Mouse (Mus musculus): ENCODE measurements at regions not wholly inside any gene's neighbourhood (a gene's known extent, or its start where the extent isn't known, plus 50 kb on each side); places are given as distances from the start of the nearest gene placed in this dataset.

DNA sequence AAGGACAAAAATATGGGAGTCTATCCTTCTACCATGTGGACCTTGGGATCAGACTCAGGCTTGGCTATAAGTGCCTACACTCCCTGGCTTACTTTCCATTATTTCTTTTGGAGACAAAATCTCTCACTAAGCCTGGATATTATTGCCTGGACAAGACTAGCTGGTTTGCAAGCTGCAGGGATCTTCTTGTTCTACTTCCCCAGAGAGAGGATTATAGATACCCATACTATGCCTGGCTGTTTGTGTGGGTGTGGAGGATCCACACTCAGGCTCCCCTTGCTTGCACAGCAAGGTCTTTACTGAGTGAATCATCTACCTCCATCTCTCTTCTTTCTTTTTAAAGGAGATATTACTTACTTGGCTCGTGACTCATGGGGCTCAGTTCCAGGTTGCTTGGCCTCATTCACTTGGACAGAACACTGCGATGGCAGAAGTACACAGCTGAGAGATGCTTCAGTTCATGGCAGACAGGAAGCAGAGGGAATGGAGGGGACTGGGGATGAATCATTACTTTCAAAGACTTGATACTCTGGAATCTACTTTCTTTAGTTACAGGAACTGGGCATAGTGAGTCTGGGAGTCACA, 727.0 kb upstream of the Fam160b2 start:
- no peak overlapping the region for H3K4me3 ChIP-seq (ENCODE audit: low read depth, low read length)

DNA sequence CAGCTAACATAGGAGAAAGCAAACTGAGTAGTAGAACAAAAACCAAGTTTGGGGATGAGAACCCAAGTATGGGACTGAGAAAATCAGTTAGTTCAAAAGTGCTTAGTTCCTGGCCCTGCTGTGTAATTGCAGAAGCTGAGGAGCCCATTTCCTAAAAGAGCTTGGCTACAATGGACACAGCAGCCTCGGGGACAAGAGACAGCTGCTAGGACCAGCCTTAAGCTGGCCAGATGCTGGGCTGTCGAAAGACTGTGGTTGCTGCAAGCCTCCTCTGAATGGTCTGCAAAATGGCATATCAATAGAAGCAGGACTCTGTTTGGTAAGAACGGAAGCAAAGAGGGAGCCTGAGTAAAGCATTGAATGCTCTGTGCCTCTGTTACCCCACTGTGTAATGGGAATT, 715.6 kb upstream of the Fam160b2 start:
- TF ChIP-seq CTCF (IDR thresholded peaks at IDR 0.05; ENCODE audit: low read depth, low read length) (no peak), POLR2A (IDR thresholded peaks at IDR 0.05; ENCODE audit: insufficient read depth, low read length) (no peak), EP300 (IDR thresholded peaks at IDR 0.05; ENCODE audit: insufficient read depth, low read depth, low read length) (no peak)

More for the DNA sequence above, 727.0 kb upstream of the Fam160b2 start:
- H3K9me3 ChIP-seq (replicated peaks; ENCODE audit: control insufficient read depth, insufficient read depth, low read length, poor library complexity, severe bottlenecking) = no peaks in the 10 kb centered on the region
- no peak overlapping the region for H3K27ac ChIP-seq (ENCODE audit: insufficient read depth, low read length)
- H3K36me3 ChIP-seq (ENCODE audit: control insufficient read depth, insufficient read depth, low read length, poor library complexity, severe bottlenecking) = no peaks in the 10 kb centered on the region
- H3K27me3 ChIP-seq (ENCODE audit: control insufficient read depth, insufficient read depth, low read length, poor library complexity, severe bottlenecking) = no peaks in the 10 kb centered on the region
- no peak for TF ChIP-seq CTCF (IDR thresholded peaks at IDR 0.05; ENCODE audit: low read depth, low read length)
- no peak for TF ChIP-seq EP300 (IDR thresholded peaks at IDR 0.05; ENCODE audit: insufficient read depth, low read depth, low read length)
- TF ChIP-seq POLR2A (IDR thresholded peaks at IDR 0.05; ENCODE audit: insufficient read depth, low read length) = no peak
- no peaks in the 10 kb centered on the region for H3K4me1 ChIP-seq (ENCODE audit: control insufficient read depth, insufficient read depth, low read length)
- no peak overlapping the region for H3K9ac ChIP-seq (ENCODE audit: low read depth, poor library complexity, severe bottlenecking)

DNA sequence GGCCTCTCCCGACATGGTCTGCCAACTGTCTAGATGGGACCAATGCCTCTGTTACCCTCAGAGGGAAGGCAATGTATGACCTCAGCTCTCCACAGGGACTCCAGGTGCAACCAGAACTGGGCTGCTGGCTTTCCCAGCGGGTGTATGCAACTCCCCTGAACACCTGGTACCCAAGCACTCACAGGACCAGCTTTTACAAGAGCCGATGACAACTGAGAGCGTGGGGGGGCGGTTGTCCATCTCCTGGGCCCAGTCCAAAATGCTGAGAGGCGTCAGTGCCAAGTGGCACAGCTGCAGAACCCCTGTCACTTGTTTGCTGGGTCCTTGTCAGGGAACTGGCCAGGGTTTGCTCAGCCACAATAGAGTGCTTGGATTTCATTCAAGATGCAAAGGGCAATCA, 700.1 kb upstream of the Fam160b2 start:
- TF ChIP-seq POLR2A (IDR thresholded peaks at IDR 0.05; ENCODE audit: insufficient read depth, low read length) = no peak
- TF ChIP-seq EP300 (IDR thresholded peaks at IDR 0.05; ENCODE audit: insufficient read depth, low read depth, low read length) = no peak
- no peak for TF ChIP-seq CTCF (IDR thresholded peaks at IDR 0.05; ENCODE audit: low read depth, low read length)
- Histone ChIP-seq H3K36me3 (ENCODE audit: control insufficient read depth, insufficient read depth, low read length, poor library complexity, severe bottlenecking) (no peaks in the 10 kb centered on the region), H3K4me3 (ENCODE audit: low read depth, low read length) (no peak overlapping the region), H3K9ac (ENCODE audit: low read depth, poor library complexity, severe bottlenecking) (no peak overlapping the region), H3K27ac (ENCODE audit: insufficient read depth, low read length) (no peak overlapping the region), H3K27me3 (ENCODE audit: control insufficient read depth, insufficient read depth, low read length, poor library complexity, severe bottlenecking) (no peaks in the 10 kb centered on the region), H3K4me1 (ENCODE audit: control insufficient read depth, insufficient read depth, low read length) (no peaks in the 10 kb centered on the region), H3K9me3 (replicated peaks; ENCODE audit: control insufficient read depth, insufficient read depth, low read length, poor library complexity, severe bottlenecking) (no peaks in the 10 kb centered on the region)

More for the DNA sequence above, 715.6 kb upstream of the Fam160b2 start:
- no peaks in the 10 kb centered on the region for H3K36me3 ChIP-seq (ENCODE audit: control insufficient read depth, insufficient read depth, low read length, poor library complexity, severe bottlenecking)
- H3K9ac ChIP-seq (ENCODE audit: low read depth, poor library complexity, severe bottlenecking) = no peak overlapping the region
- no peak overlapping the region for H3K4me3 ChIP-seq (ENCODE audit: low read depth, low read length)
- no peaks in the 10 kb centered on the region for H3K4me1 ChIP-seq (ENCODE audit: control insufficient read depth, insufficient read depth, low read length)
- no peak overlapping the region for H3K27ac ChIP-seq (ENCODE audit: insufficient read depth, low read length)
- no peaks in the 10 kb centered on the region for H3K9me3 ChIP-seq (replicated peaks; ENCODE audit: control insufficient read depth, insufficient read depth, low read length, poor library complexity, severe bottlenecking)
- no peaks in the 10 kb centered on the region for H3K27me3 ChIP-seq (ENCODE audit: control insufficient read depth, insufficient read depth, low read length, poor library complexity, severe bottlenecking)

DNA sequence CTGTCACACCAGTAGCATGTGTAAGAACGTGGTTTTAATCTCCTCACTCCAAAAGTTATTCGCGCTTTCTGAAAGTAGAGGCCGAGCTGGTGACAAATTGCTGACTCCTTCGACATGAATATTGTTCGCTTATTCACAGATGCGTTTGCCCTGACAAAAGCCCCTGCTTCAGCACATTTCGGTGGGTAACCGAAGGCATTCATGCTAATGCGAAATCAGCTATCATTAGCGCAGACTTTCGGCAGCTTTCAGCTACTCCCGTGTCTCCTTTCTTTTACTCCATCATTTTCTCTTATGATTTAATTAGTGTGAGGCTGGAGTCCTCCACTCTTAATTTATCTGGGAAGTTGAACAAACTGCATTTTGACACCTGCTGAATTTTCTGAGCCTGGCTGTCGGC, 681.9 kb upstream of the Fam160b2 start:
- TF ChIP-seq EP300 (IDR thresholded peaks at IDR 0.05; ENCODE audit: insufficient read depth, low read depth, low read length) (no peak), POLR2A (IDR thresholded peaks at IDR 0.05; ENCODE audit: insufficient read depth, low read length) (no peak), CTCF (IDR thresholded peaks at IDR 0.05; ENCODE audit: low read depth, low read length) (no peak)
- Histone ChIP-seq H3K9ac (ENCODE audit: low read depth, poor library complexity, severe bottlenecking) (no peak overlapping the region), H3K36me3 (ENCODE audit: control insufficient read depth, insufficient read depth, low read length, poor library complexity, severe bottlenecking) (no peaks in the 10 kb centered on the region), H3K27ac (ENCODE audit: insufficient read depth, low read length) (no peak overlapping the region), H3K4me1 (ENCODE audit: control insufficient read depth, insufficient read depth, low read length) (no peaks in the 10 kb centered on the region), H3K4me3 (ENCODE audit: low read depth, low read length) (no peak overlapping the region), H3K9me3 (replicated peaks; ENCODE audit: control insufficient read depth, insufficient read depth, low read length, poor library complexity, severe bottlenecking) (no peaks in the 10 kb centered on the region), H3K27me3 (ENCODE audit: control insufficient read depth, insufficient read depth, low read length, poor library complexity, severe bottlenecking) (peaks cover 2% of the 10 kb centered on the region; the same call in 1 of the 2 replicates)

DNA sequence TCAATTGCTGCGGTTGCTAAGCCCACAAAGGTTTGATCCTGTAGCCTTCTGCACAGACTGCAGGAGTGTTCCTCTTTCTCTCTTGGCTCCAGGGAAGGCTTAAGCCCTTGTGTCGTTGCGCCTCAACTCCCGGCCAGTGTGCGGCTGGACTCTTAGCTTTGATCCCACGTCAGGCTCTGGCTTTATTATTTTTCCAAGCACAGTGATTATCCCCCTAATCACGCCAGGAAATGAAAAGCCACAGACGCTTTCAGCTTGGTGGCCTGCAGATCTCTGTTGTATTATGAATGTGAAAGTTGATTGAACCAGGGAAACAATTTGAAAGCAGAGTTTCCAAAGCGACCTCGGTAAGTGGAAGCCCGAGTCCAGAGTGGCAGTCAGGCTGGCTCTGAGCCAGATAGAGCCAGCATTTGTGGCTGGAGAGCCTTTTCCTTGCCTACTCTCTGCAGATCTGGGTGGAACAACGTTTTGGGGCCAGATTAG, 676.7 kb upstream of the Fam160b2 start:
- Histone ChIP-seq H3K9ac (ENCODE audit: low read depth, poor library complexity, severe bottlenecking) (no peak overlapping the region), H3K27ac (ENCODE audit: insufficient read depth, low read length) (no peak overlapping the region), H3K27me3 (ENCODE audit: control insufficient read depth, insufficient read depth, low read length, poor library complexity, severe bottlenecking) (peaks cover 2% of the 10 kb centered on the region; the same call in 1 of the 2 replicates), H3K9me3 (replicated peaks; ENCODE audit: control insufficient read depth, insufficient read depth, low read length, poor library complexity, severe bottlenecking) (no peaks in the 10 kb centered on the region), H3K4me1 (ENCODE audit: control insufficient read depth, insufficient read depth, low read length) (no peaks in the 10 kb centered on the region), H3K4me3 (ENCODE audit: low read depth, low read length) (no peak overlapping the region), H3K36me3 (ENCODE audit: control insufficient read depth, insufficient read depth, low read length, poor library complexity, severe bottlenecking) (no peaks in the 10 kb centered on the region)
- no peak for TF ChIP-seq EP300 (IDR thresholded peaks at IDR 0.05; ENCODE audit: insufficient read depth, low read depth, low read length)
- TF ChIP-seq CTCF (IDR thresholded peaks at IDR 0.05; ENCODE audit: low read depth, low read length) = no peak
- no peak for TF ChIP-seq POLR2A (IDR thresholded peaks at IDR 0.05; ENCODE audit: insufficient read depth, low read length)

DNA sequence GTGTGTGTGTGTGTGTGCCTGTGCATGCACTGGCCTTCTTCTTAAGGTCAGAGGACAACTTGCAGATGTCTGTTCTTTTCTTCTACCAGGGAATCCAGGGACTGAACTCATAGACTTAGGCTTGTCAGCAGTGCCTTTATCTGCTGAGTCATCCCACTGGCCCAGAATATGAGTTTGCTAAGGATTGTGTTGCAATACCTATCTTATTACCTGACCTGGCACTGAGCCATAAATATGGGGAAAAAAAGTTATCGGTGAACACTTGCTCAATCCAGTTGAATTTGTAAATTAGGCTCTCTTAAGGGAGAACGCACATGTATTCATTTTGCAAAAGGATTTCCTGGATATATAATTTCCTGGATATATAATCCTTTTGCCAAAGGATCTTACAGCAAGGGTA, 672.8 kb upstream of the Fam160b2 start:
- no peak overlapping the region for H3K4me3 ChIP-seq (ENCODE audit: low read depth, low read length)
- H3K27me3 ChIP-seq (ENCODE audit: control insufficient read depth, insufficient read depth, low read length, poor library complexity, severe bottlenecking) = peaks cover 2% of the 10 kb centered on the region; the same call in 1 of the 2 replicates
- no peak overlapping the region for H3K27ac ChIP-seq (ENCODE audit: insufficient read depth, low read length)
- no peaks in the 10 kb centered on the region for H3K4me1 ChIP-seq (ENCODE audit: control insufficient read depth, insufficient read depth, low read length)
- H3K9ac ChIP-seq (ENCODE audit: low read depth, poor library complexity, severe bottlenecking) = no peak overlapping the region
- TF ChIP-seq EP300 (IDR thresholded peaks at IDR 0.05; ENCODE audit: insufficient read depth, low read depth, low read length) (no peak), CTCF (IDR thresholded peaks at IDR 0.05; ENCODE audit: low read depth, low read length) (no peak), POLR2A (IDR thresholded peaks at IDR 0.05; ENCODE audit: insufficient read depth, low read length) (no peak)
- H3K36me3 ChIP-seq (ENCODE audit: control insufficient read depth, insufficient read depth, low read length, poor library complexity, severe bottlenecking) = no peaks in the 10 kb centered on the region
- no peaks in the 10 kb centered on the region for H3K9me3 ChIP-seq (replicated peaks; ENCODE audit: control insufficient read depth, insufficient read depth, low read length, poor library complexity, severe bottlenecking)

Measured in ES-Bruce4 (cell line).